Mouse (Mus musculus): ENCODE measurements at regions not wholly inside any gene's neighbourhood (a gene's known extent, or its start where the extent isn't known, plus 50 kb on each side); places are given as distances from the start of the nearest gene placed in this dataset.

DNA sequence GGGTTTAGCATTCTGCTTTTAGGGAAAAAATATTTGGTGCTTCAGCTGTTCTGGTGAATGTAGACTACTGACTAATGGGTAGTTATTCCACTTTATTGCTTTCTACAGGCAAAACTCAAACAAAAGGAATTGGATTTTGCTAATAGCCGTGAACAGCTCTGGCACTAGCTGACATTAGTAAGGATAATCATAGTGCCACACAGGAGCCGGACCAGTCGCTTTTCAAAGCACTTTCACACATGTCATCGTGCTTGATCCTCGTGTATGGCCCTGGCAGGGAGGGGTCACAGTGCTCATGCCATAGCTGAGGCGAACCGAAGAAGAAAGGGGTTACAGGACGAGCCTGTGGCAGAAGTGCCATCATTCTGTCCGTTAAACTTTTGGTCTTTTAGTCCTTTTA lies 153.2 kb upstream of the Atp5g3 start:
- Histone ChIP-seq H3K4me1 (peaks cover 22% of the 10 kb centered on the region), H3K4me3 (no peak overlapping the region), H3K27ac (peak overlapping the region; percentile 29), H3K4me2 (peak overlapping the region; percentile 49), H3K36me3 (replicated peaks) (no peaks in the 10 kb centered on the region), H3K27me3 (replicated peaks) (0 out of 2 replicates have a peak, but pooled peaks cover 10% of the 10 kb centered on the region), H3K9me3 (no peaks in the 10 kb centered on the region), H3K9ac (no peak overlapping the region)
- 36% methylated on average over 9 of the region's 9 CpGs for WGBS
- ATAC-seq (replicated peaks), result peak; percentile 64; the same call in 1 of the 2 replicates

DNA sequence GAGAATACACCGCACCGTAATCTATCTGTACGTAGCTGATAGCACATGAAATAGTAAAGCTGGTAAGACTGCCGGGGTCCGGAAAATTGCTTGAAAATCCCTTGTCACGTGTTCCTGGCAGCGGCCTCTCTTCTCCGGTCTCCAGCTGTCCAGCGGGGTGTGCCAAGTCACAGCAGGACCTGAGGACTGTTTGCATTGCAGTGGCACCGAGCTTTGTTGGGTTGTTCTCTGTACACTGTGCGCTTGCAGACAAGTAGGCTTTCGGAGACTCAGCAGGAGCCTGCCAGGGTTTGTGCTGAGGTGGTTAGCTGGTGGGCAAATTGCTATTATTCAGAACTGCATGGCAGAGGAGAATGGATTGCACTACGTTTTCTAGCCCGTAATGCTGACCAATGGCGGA lies 152.7 kb upstream of the Atp5g3 start:
- Histone ChIP-seq H3K36me3 (replicated peaks) (no peaks in the 10 kb centered on the region), H3K27me3 (replicated peaks) (0 out of 2 replicates have a peak, but pooled peaks cover 6% of the 10 kb centered on the region), H3K4me1 (peaks cover 22% of the 10 kb centered on the region), H3K9me3 (no peaks in the 10 kb centered on the region), H3K4me2 (peak overlapping the region; percentile 49), H3K27ac (peak overlapping the region; percentile 29), H3K4me3 (peak overlapping the region; percentile 29), H3K9ac (peak overlapping the region; percentile 43)
- WGBS, result 25% methylated on average over 15 of the region's 15 CpGs
- peak; percentile 89 for ATAC-seq (replicated peaks)

DNA sequence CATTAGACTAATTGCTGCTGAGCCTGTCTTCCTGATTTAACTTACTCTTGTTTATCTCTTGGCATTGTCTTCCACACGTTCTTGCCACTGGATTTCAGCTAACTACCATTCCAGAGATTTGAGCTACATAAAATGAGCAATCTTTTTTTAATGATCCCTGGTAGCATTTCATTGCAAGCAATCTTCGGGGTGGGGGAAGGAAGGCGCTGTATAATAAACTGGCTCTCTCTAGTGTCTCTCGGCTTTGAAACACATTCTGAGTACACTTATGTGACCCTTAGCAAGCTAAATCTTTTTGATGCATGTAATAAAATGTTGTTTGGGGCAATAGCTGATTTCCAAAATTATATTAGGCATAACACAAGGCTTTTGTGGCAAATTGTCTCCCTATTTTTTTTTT lies 152.2 kb upstream of the Atp5g3 start:
- Histone ChIP-seq H3K36me3 (replicated peaks) (no peaks in the 10 kb centered on the region), H3K27me3 (replicated peaks) (0 out of 2 replicates have a peak, but pooled peaks cover 4% of the 10 kb centered on the region), H3K9ac (no peak overlapping the region), H3K4me3 (peak overlapping the region; percentile 29; the same call in 1 of the 2 replicates), H3K4me2 (peak overlapping the region; percentile 49), H3K9me3 (no peaks in the 10 kb centered on the region), H3K4me1 (peaks cover 22% of the 10 kb centered on the region), H3K27ac (peak overlapping the region; percentile 29; the same call in 1 of the 2 replicates)
- 54% methylated on average over 4 of the region's 4 CpGs for WGBS
- ATAC-seq (replicated peaks), result no peak

DNA sequence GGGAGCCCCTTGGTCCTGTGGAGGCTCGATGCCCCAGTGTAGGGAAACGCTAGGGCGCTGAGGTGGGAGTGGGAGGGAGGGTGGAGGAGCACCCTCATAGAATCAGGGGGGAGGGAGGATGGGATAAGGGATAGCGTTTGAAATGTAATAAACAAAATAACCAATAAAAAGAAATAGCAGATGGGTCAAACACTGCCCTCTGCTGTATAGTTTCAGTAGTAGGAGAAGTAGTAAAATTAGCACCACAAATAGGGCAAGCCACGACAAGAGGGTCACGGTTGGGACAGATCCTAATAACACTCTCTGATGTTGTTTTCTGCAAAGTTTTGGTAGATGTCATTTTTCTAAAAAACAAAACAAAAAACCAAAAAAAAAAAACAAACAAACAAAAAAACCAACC lies 131.3 kb upstream of the Atp5g3 start:
- Histone ChIP-seq H3K9me3 (no peaks in the 10 kb centered on the region), H3K27ac (no peak overlapping the region), H3K4me2 (no peak overlapping the region), H3K27me3 (replicated peaks) (no peaks in the 10 kb centered on the region), H3K4me3 (no peak overlapping the region), H3K9ac (no peak overlapping the region), H3K36me3 (replicated peaks) (no peaks in the 10 kb centered on the region), H3K4me1 (peaks cover 4% of the 10 kb centered on the region; the same call in 1 of the 2 replicates)
- ATAC-seq (replicated peaks), result no peak
- 81% methylated on average over 6 of the region's 6 CpGs for WGBS

DNA sequence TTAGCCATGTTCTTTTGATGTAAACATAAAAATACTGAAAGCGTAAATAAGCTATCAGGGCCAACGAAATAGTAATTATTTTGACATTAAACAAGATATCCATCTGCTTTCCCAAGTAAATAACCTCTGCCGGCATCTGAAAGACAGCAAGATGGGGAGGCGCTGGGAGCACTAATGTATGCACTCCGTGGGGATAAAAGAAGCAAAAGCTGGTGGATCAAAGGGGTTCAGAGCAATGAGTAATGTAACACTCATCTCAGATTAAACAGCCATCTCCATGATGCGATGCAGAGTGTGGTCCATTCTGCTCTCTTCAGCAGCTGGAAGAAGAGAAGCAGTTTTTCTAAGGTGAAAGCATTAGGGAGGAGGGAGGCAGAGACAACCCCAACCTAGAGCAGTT lies 128.5 kb upstream of the Atp5g3 start:
- Histone ChIP-seq H3K27ac (no peak overlapping the region), H3K9me3 (no peaks in the 10 kb centered on the region), H3K9ac (no peak overlapping the region), H3K27me3 (replicated peaks) (no peaks in the 10 kb centered on the region), H3K4me1 (peaks cover 4% of the 10 kb centered on the region; the same call in 1 of the 2 replicates), H3K4me3 (no peak overlapping the region), H3K36me3 (replicated peaks) (no peaks in the 10 kb centered on the region), H3K4me2 (no peak overlapping the region)
- no peak for ATAC-seq (replicated peaks)
- 34% methylated on average over 6 of the region's 6 CpGs for WGBS

DNA sequence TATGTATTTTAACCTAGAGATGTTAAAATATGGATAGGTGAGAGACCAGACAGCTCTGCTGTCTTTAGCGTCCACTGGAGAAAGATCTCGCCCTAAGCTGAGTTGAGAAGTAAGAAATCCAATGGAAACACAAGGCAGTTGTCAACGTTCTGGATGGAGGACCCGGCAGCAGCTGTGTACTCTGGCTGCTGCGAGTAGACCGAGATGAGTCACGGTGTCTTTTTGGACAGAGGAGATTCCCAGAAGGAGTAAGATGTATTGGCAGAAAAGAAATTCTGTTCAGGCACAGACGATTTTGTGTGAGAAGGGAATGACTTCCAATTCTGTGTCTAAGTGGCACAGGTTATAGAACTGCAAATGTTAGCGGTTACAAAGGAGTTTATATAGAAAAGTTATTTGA lies 124.9 kb upstream of the Atp5g3 start:
- H3K36me3 ChIP-seq (replicated peaks), result no peaks in the 10 kb centered on the region
- 88% methylated on average over 9 of the region's 9 CpGs for WGBS
- H3K4me3 ChIP-seq, result no peak overlapping the region
- H3K27me3 ChIP-seq (replicated peaks), result no peaks in the 10 kb centered on the region
- no peak overlapping the region for H3K27ac ChIP-seq
- H3K9ac ChIP-seq, result no peak overlapping the region
- no peak overlapping the region for H3K4me2 ChIP-seq
- no peak for ATAC-seq (replicated peaks)
- peaks cover 4% of the 10 kb centered on the region; the same call in 1 of the 2 replicates for H3K4me1 ChIP-seq
- H3K9me3 ChIP-seq, result no peaks in the 10 kb centered on the region

DNA sequence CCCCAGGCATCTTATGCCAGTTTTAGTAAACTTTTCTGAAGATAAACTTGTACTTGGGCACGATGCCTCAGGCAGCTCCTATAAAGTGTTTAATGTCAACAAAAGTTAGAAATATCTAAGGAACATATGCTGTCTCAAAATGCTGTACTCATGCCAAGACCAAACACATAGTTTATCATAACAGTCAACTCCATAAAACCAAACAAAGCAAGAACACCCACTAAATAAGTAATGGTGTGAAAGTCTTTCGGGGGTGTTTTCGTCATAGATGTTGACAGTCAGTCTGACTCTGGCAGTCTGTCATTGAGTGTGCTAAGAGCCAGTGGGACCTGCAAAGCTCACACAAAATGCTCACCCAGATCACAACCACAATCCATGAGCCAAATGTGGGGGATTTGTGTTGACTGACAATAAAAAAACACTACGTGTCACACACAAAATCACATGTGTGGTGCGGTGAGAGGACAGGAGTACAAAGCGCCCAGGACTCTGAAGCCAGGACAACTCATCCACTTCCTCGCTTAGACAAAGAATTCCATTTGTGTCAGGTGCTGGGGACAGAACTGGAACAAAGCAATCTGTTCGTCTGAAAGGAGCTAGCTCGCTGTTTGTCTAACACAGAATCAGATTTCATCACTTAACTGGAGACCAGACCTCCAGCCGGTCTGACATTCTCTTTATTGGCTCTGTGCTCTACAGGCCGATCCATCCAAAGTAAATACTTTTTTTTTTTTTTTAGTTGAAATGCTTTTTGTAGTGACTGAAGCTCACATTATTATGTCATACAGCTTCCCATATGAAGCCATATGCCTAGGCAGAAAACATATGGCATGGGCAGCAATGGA lies 121.3 kb upstream of the Atp5g3 start:
- no peak overlapping the region for H3K27ac ChIP-seq
- ATAC-seq (replicated peaks), result no peak

DNA sequence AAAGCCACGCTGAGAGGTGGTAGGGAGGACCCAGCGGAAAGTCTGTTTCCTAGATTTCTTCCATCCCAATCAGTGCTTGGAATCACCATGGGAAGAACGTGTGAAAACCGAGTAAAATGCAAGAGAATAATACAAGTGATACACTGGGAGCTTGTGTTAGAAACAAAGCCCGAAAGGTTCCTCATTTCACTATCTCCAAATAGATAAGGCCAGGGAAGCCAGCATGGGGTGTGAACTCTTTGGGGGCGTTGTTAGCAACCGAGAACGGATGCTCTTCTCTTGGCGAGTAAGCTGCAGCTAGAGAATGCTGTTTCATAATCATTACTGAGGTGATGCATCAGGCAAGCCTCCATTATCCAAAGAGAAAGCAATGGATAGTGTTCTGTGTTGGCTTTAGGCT lies 118.8 kb upstream of the Atp5g3 start:
- ATAC-seq (replicated peaks), result no peak
- 90% methylated on average over 9 of the region's 9 CpGs for WGBS
- Histone ChIP-seq H3K27me3 (replicated peaks) (no peaks in the 10 kb centered on the region), H3K27ac (no peak overlapping the region), H3K9ac (no peak overlapping the region), H3K4me1 (peaks cover 16% of the 10 kb centered on the region), H3K36me3 (replicated peaks) (no peaks in the 10 kb centered on the region), H3K4me3 (no peak overlapping the region), H3K9me3 (no peaks in the 10 kb centered on the region), H3K4me2 (no peak overlapping the region)

More for the DNA sequence above, 121.3 kb upstream of the Atp5g3 start:
- Histone ChIP-seq H3K9me3 (no peaks in the 10 kb centered on the region), H3K27me3 (replicated peaks) (no peaks in the 10 kb centered on the region), H3K4me1 (peaks cover 13% of the 10 kb centered on the region), H3K4me3 (no peak overlapping the region), H3K9ac (no peak overlapping the region), H3K36me3 (replicated peaks) (no peaks in the 10 kb centered on the region), H3K4me2 (no peak overlapping the region)
- WGBS, result 74% methylated on average over 11 of the region's 11 CpGs

DNA sequence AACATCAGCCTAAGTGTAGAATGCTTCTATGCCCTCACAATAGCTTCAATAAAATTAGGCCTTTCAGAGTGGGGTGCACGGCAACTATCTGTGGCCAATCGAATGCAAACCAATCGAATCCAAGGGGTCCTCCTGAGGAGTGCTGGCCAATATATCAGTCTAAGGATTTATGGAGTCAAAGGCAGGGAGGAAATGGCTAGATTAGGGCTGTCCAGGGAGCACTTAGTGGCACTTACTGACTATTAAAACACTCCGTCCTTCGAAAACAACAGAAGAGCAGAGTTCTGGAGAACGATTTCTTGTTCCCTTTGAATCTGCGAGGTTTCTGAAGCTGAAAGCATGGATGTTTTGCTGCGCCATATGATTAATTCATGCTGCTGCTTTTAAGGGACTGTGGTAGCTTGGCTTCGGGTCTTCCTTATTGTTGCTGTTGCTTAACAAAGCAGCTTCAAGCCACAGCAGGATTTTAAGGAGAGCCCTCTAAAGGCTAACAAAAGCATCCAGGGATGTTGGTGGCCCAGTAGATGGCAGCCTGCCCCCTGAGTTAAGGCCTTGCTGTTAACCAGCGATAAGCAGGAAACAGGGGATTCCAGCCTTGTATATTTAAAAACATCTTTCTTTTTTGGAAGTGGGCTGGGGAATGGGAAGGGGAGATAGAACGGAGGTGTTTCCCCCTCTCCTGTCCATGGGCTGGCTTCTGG lies 116.4 kb upstream of the Atp5g3 start:
- Histone ChIP-seq H3K36me3 (replicated peaks) (no peaks in the 10 kb centered on the region), H3K4me1 (peaks cover 16% of the 10 kb centered on the region), H3K27ac (peak overlapping the region; percentile 56), H3K27me3 (replicated peaks) (no peaks in the 10 kb centered on the region), H3K4me3 (no peak overlapping the region), H3K4me2 (peak overlapping the region; percentile 21), H3K9ac (peak overlapping the region; percentile 20; the same call in 1 of the 2 replicates), H3K9me3 (no peaks in the 10 kb centered on the region)
- ATAC-seq (replicated peaks), result peak; percentile 81
- 39% methylated on average over 11 of the region's 11 CpGs for WGBS

DNA sequence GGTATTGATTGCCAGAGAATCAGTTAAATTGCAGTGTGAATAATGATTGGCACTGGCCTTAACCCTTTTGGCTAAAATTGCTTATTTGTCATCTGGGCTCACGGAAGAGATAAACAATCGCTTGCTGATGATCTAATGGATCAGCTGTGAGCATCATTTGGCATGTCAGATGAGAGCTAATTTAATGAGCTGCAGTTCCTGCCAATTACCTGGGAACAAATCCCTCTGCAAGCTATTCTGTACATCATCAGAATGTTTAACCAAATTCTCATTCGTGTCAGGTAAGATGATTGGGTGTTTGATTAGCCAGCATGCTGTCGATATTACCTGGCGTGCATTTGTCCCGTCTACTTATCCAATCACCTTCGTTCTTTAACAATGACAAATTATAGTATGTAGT lies 104.0 kb upstream of the Atp5g3 start:
- no peaks in the 10 kb centered on the region for H3K9me3 ChIP-seq
- WGBS, result 68% methylated on average over 7 of the region's 7 CpGs
- H3K27ac ChIP-seq, result no peak overlapping the region
- no peak for ATAC-seq (replicated peaks)
- H3K27me3 ChIP-seq (replicated peaks), result 0 out of 2 replicates have a peak, but pooled peaks cover 4% of the 10 kb centered on the region
- H3K36me3 ChIP-seq (replicated peaks), result no peaks in the 10 kb centered on the region
- H3K9ac ChIP-seq, result no peak overlapping the region
- no peak overlapping the region for H3K4me3 ChIP-seq
- H3K4me2 ChIP-seq, result no peak overlapping the region
- H3K4me1 ChIP-seq, result no peaks in the 10 kb centered on the region

DNA sequence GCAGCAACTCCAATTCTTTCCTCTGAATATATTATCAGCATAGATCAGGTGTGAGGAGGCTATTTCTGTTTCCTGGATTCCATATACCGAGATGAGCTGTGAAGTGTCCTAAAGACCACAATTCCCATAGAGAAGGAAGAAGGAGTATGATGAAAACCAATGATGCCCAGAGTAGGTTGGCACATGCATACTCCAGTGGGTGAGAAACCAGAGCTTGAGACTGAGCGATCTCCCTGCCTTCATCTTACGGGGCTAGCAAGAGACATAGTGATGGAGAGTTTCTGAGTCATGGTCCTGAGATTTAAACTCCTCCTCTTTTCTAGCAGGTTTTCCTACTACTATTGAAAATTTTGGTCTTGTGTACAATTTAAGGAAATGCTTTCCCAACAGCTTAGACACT lies 103.1 kb upstream of the Atp5g3 start:
- no peak overlapping the region for H3K27ac ChIP-seq
- H3K4me1 ChIP-seq, result no peaks in the 10 kb centered on the region
- no peaks in the 10 kb centered on the region for H3K9me3 ChIP-seq
- WGBS, result 93% methylated on average over 3 of the region's 3 CpGs
- H3K36me3 ChIP-seq (replicated peaks), result no peaks in the 10 kb centered on the region
- no peak for ATAC-seq (replicated peaks)
- H3K9ac ChIP-seq, result no peak overlapping the region
- H3K4me2 ChIP-seq, result no peak overlapping the region
- no peak overlapping the region for H3K4me3 ChIP-seq
- H3K27me3 ChIP-seq (replicated peaks), result no peaks in the 10 kb centered on the region

DNA sequence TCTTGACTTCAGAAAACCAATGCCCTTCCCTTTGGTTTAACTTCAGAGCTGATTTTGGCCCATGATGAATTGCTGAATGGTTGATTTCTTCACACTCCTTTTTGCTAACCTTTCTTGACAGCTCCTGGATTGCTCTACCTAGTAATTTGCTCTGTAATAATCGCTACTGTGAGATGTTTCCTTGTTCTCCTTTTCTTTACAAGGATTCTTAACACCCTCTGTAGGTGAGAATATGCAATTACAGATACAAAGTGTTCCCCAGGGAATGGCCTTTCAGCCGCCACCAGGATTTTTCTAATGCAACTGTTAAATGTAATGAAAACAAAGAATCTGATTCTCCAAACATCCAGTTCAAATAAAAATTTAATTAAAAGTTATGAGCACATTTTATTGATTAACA lies 87.4 kb upstream of the Atp5g3 start:
- Histone ChIP-seq H3K4me2 (no peak overlapping the region), H3K4me3 (no peak overlapping the region), H3K9ac (no peak overlapping the region), H3K27ac (no peak overlapping the region), H3K27me3 (replicated peaks) (no peaks in the 10 kb centered on the region; the same call in 1 of the 2 replicates), H3K4me1 (no peaks in the 10 kb centered on the region), H3K9me3 (no peaks in the 10 kb centered on the region), H3K36me3 (replicated peaks) (no peaks in the 10 kb centered on the region)
- whole genome bisulfite sequencing, result 8% methylated on average over 2 of the region's 2 CpGs
- no peak for ATAC-seq (replicated peaks)
